Mouse (Mus musculus): ENCODE measurements around the gene Recql5. TPM values are rescaled to one million over a fixed set of nuclear protein-coding genes. Genes with fewer than 3 reads are reported as not detected.

Gene Recql5
- total RNA-seq, 1 experiment from 2014 or later: 54.2 TPM

DNA sequence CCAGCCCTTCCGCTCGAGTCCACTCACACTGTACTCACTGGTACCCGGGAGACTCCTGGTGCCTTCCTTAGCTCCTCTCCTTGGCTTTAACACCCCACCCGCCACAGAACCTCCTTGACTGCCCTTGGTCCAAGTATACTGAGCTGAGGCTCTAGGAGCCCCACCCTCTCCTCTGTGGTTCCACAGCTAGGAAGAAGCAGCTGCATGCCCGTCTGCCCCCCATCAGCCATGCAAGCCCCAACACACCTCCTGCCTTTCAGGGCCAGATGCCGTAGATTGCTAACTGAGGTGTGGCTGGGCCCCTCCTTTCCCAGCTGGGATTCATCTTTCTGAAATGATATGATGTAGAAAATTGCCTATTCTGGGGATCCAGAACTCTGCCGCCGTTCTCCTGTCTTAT, 12.0 kb upstream of the Recql5 start:
- ATAC-seq (ENCODE audit: extremely low read depth, insufficient number of reproducible peaks, low FRiP score, poor library complexity, severe bottlenecking): no peak

GRCm38 (mm10) chr11:115941980-115942379, 8.7 kb upstream of the Recql5 start:
- no peak for ATAC-seq (ENCODE audit: extremely low read depth, insufficient number of reproducible peaks, low FRiP score, poor library complexity, severe bottlenecking)

DNA sequence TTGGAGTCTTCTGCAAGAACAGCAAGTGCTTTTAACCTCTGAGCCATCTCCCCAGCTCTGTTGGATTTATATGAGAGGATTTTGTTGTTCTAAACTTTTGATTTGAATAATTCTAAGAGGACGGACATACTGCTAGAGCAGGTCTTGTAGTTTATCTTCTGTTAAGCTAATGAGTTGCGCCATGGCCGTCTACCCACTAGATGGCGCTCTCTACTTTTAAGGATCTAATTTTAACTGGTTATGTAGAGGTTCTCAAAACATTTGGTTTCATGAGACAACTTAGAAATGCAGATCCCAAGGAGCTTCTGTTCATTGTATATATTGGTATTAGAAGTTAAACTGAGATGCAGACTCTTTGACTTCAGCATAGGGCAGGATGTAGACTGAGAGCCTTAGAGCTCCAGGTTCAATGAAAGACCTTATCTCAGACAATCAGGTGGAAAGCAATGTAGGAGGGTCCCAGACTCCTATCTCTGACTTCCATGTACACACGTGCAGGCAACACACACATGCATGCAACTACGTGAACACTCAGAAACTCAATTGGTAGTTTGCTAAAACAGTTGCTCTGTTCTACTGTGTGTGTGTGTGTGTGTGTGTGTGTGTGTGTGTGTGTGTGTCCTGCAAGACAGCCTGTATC, 6.5 kb upstream of the Recql5 start:
- peak; percentile 83 for ATAC-seq (ENCODE audit: extremely low read depth, insufficient number of reproducible peaks, low FRiP score, poor library complexity, severe bottlenecking)

DNA sequence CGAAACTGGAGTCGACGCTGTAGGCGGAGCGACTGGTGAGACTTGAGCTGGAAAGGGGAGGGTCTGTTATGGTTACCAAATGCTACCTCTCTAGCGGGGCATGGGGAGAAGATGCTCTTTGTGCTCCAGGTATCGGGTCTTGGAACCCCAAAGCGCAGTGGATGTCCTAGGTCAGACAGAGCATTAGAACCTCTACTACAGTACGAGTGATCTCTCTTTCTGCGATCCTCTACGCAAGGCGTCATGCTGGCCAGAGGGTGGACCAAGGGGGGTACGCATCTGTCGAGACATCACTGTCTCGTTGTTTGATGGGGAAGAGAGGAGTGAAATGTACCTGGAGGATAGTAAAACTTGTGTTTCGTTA, 452 bp upstream of the Recql5 start:
- no peak for ATAC-seq (ENCODE audit: extremely low read depth, insufficient number of reproducible peaks, low FRiP score, poor library complexity, severe bottlenecking)

- ATAC-seq (ENCODE audit: extremely low read depth, insufficient number of reproducible peaks, low FRiP score, poor library complexity, severe bottlenecking): no peak
Measured at GRCm38 (mm10) chr11:115931235-115931634, 2.0 kb downstream of the Recql5 start.

DNA sequence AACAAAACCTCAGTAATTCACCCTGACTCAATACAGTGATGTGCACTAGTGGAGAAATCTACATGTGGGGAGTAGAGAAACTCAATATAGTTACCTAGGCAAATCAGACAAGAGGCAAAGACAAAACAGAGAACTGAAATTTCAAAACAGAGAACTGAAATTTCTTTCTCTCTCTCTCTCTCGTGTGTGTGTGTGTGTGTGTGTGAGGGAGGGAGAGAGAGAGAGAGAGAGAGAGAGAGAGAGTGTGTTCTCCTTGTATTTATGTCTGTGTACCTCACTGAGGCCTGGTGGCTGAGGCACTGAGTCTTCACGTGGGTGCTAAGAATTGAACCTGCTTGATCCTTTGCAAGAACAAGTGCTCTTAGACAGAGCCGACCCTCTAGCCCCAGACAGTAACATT, 3.5 kb downstream of the Recql5 start:
- peak; percentile 40 for ATAC-seq (ENCODE audit: extremely low read depth, insufficient number of reproducible peaks, low FRiP score, poor library complexity, severe bottlenecking)

DNA sequence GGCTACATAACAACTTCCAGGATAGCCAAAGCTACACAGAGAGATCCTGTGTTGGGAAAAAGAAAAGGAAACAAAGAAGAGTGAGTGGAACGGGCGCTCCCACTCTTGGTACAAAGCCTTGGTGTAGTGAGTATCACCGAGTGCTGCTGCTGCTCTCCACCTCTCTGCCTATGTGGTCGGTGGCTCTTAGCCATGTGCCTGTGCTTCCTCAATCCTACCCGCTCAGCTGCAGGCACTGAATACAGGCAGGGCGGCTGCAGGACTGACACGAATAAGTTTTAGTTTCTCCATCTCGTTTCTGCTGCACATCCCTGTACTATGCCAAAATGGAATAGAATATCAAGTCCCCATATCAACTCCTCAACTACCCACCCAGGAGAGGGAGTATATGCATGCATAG, 4.2 kb downstream of the Recql5 start:
- no peak for ATAC-seq (ENCODE audit: extremely low read depth, insufficient number of reproducible peaks, low FRiP score, poor library complexity, severe bottlenecking)

- no peak for ATAC-seq (ENCODE audit: extremely low read depth, insufficient number of reproducible peaks, low FRiP score, poor library complexity, severe bottlenecking)
Measured at GRCm38 (mm10) chr11:115921986-115922385, 11.3 kb downstream of the Recql5 start.

GRCm38 (mm10) chr11:115920110-115920818, 13.0 kb downstream of the Recql5 start:
- peak; percentile 78 for ATAC-seq (ENCODE audit: extremely low read depth, insufficient number of reproducible peaks, low FRiP score, poor library complexity, severe bottlenecking)

DNA sequence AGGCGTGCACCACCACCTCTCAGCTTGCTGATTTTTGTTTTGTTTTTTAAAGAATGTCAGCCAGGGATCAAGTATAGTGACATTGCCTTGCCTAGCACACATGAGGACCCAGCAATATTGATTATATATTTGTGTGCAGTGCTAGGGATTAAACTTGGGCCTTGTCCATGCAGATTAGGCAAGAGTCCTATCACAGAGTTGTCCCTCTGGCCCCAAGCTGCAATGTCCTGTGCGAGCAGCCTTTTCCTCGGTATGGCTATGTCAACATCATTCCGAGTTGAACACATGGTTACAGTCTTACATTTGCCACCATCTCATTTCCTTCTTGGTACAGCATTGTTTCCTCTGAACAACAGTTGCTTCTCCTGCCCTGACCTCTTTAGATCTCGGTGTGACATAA, 14.2 kb downstream of the Recql5 start:
- ATAC-seq (ENCODE audit: extremely low read depth, insufficient number of reproducible peaks, low FRiP score, poor library complexity, severe bottlenecking): no peak

- ATAC-seq (ENCODE audit: extremely low read depth, insufficient number of reproducible peaks, low FRiP score, poor library complexity, severe bottlenecking): no peak
Measured at GRCm38 (mm10) chr11:115918637-115919036, 14.6 kb downstream of the Recql5 start.

- ATAC-seq (ENCODE audit: extremely low read depth, insufficient number of reproducible peaks, low FRiP score, poor library complexity, severe bottlenecking): no peak
Measured at GRCm38 (mm10) chr11:115916579-115916978, 16.7 kb downstream of the Recql5 start.

GRCm38 (mm10) chr11:115911632-115912376, 21.5 kb downstream of the Recql5 start, which contains the start of gene Smim6:
TSS of gene Smim6 (plus strand) at chr11:115912017.
- ATAC-seq (ENCODE audit: extremely low read depth, insufficient number of reproducible peaks, low FRiP score, poor library complexity, severe bottlenecking): no peak

DNA sequence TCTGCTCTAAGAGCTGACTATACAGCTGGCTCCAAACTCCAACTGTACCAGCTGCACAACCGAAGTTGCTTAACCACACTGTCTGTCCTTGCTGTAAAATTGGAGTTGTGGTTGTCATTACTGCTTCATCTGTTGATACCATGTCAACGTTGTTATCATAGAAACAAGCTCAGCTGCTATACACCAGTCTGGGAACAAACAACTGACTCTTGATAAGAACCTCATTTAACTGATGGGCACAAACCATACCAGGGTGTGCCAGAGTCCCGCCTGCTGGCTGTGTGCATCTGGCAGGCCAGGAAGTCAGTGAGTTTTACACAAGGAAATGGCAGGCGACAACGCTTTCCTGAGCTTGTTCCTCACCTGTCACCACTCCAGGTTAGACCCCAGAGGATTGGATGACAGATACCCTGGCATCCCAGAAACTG, 22.1 kb downstream of the Recql5 start:
- no peak for ATAC-seq (ENCODE audit: extremely low read depth, insufficient number of reproducible peaks, low FRiP score, poor library complexity, severe bottlenecking)

GRCm38 (mm10) chr11:115906521-115906920, 26.8 kb downstream of the Recql5 start:
- no peak for ATAC-seq (ENCODE audit: extremely low read depth, insufficient number of reproducible peaks, low FRiP score, poor library complexity, severe bottlenecking)

- ATAC-seq (ENCODE audit: extremely low read depth, insufficient number of reproducible peaks, low FRiP score, poor library complexity, severe bottlenecking): no peak
Measured at GRCm38 (mm10) chr11:115906116-115906515, 27.2 kb downstream of the Recql5 start.

GRCm38 (mm10) chr11:115904956-115905790, 28.1 kb downstream of the Recql5 start:
- ATAC-seq (ENCODE audit: extremely low read depth, insufficient number of reproducible peaks, low FRiP score, poor library complexity, severe bottlenecking): no peak

- no peak for ATAC-seq (ENCODE audit: extremely low read depth, insufficient number of reproducible peaks, low FRiP score, poor library complexity, severe bottlenecking)
Measured at GRCm38 (mm10) chr11:115904231-115904955, 28.9 kb downstream of the Recql5 start.
